ENCODE assay signal across 23 mouse cellular contexts in genomic region chr11:4069664-4070063, GRCm38 (mm10). TPM values are rescaled to one million over a fixed set of nuclear protein-coding genes. Genes with fewer than 3 reads are reported as not detected.
DNase-seq lines count a peak whose midpoint lies in the region; ATAC-seq lines count a peak whose summit lies in the region.
"Had no signal": no experiment of that assay in that cellular context is flagged by ENCODE, and none has a peak within 500 bp of the region (broad histone marks: within the 10 kb centered on the region; RNA-seq: fewer than 3 reads in every experiment).

No protein-coding gene starts in this region.

- no peak for DNase-seq in forebrain, embryonic 10.5 days (ENCODE audit: extremely low spot score, low spot score)
- peak; percentile 52 for DNase-seq in layer of hippocampus, adult 9-11 months
- DNase-seq in layer of hippocampus, adult 8-10 months (ENCODE audit: low spot score in 2 of 2) = no peak
- DNase-seq in right cerebral cortex, postnatal 4 days = peak; percentile 23
- DNase-seq in right cerebral cortex, postnatal 25 days = no peak
- no peak for DNase-seq in cerebellum, postnatal 25 days
- no peak for DNase-seq in heart, embryonic 10.5 days (ENCODE audit: low spot score)
- DNase-seq: cerebellum, adult 11-12 months; gastrocnemius, postnatal 10 days; lung, postnatal 36 days; right cerebral cortex, postnatal 14 days; thymus, postnatal 4 days had no signal

- no peaks in the 10 kb centered on the region for H3K36me3 ChIP-seq in forebrain, embryonic 15.5 days
- no peaks in the 10 kb centered on the region for H3K36me3 ChIP-seq in forebrain, embryonic 10.5 days (replicated peaks)
- no peaks in the 10 kb centered on the region for H3K36me3 ChIP-seq in heart, embryonic 10.5 days
- H3K36me3 ChIP-seq: embryonic facial prominence, embryonic 12.5 days; limb, embryonic 13.5 days; liver, embryonic 15.5 days; neural tube, embryonic 13.5 days had no signal

- ATAC-seq in forebrain, embryonic 15.5 days (replicated peaks) = peak; percentile 73; the same call in 1 of the 2 replicates
- ATAC-seq: intestine, embryonic 16.5 days; Patski had no signal

- H3K4me2 ChIP-seq in forebrain, embryonic 15.5 days (replicated peaks) = no peak overlapping the region
- H3K4me2 ChIP-seq: embryonic facial prominence, embryonic 12.5 days; limb, embryonic 13.5 days; liver, embryonic 15.5 days; neural tube, embryonic 13.5 days had no signal

- H3K4me3 ChIP-seq in forebrain, embryonic 15.5 days = no peak overlapping the region
- H3K4me3 ChIP-seq in forebrain, embryonic 10.5 days = no peak overlapping the region
- H3K4me3 ChIP-seq in heart, embryonic 10.5 days = no peak overlapping the region
- H3K4me3 ChIP-seq: embryonic facial prominence, embryonic 12.5 days; limb, embryonic 13.5 days; liver, embryonic 15.5 days; neural tube, embryonic 13.5 days had no signal

- no peak overlapping the region for H3K27ac ChIP-seq in forebrain, embryonic 15.5 days (replicated peaks)
- H3K27ac ChIP-seq in forebrain, embryonic 10.5 days = no peak overlapping the region
- no peak overlapping the region for H3K27ac ChIP-seq in heart, embryonic 10.5 days
- H3K27ac ChIP-seq: embryonic facial prominence, embryonic 12.5 days; kidney, postnatal 0 days; limb, embryonic 13.5 days; liver, embryonic 15.5 days; neural tube, embryonic 13.5 days had no signal

- no peak overlapping the region for H3K9ac ChIP-seq in forebrain, embryonic 15.5 days (replicated peaks)
- H3K9ac ChIP-seq: embryonic facial prominence, embryonic 12.5 days; limb, embryonic 13.5 days; liver, embryonic 15.5 days; neural tube, embryonic 13.5 days had no signal

- no peaks in the 10 kb centered on the region for H3K9me3 ChIP-seq in forebrain, embryonic 15.5 days
- H3K9me3 ChIP-seq in forebrain, embryonic 10.5 days = no peaks in the 10 kb centered on the region
- H3K9me3 ChIP-seq in heart, embryonic 10.5 days = no peaks in the 10 kb centered on the region
- H3K9me3 ChIP-seq: embryonic facial prominence, embryonic 12.5 days; limb, embryonic 13.5 days; liver, embryonic 15.5 days; neural tube, embryonic 13.5 days had no signal

- no peaks in the 10 kb centered on the region for H3K4me1 ChIP-seq in forebrain, embryonic 15.5 days
- no peaks in the 10 kb centered on the region for H3K4me1 ChIP-seq in forebrain, embryonic 10.5 days
- no peaks in the 10 kb centered on the region for H3K4me1 ChIP-seq in heart, embryonic 10.5 days
- H3K4me1 ChIP-seq: embryonic facial prominence, embryonic 12.5 days; limb, embryonic 13.5 days; liver, embryonic 15.5 days; neural tube, embryonic 13.5 days had no signal

- 44% methylated on average over 1 of the region's 1 CpGs for whole genome bisulfite sequencing in forebrain, embryonic 15.5 days
- 86% methylated on average over 1 of the region's 1 CpGs for WGBS in forebrain, embryonic 10.5 days
- WGBS in heart, embryonic 10.5 days = 65% methylated on average over 1 of the region's 1 CpGs

- H3K27me3 ChIP-seq in forebrain, embryonic 15.5 days = no peaks in the 10 kb centered on the region
- H3K27me3 ChIP-seq in forebrain, embryonic 10.5 days (ENCODE audit: poor library complexity, severe bottlenecking) = no peaks in the 10 kb centered on the region
- H3K27me3 ChIP-seq in heart, embryonic 10.5 days (ENCODE audit: insufficient read depth, poor library complexity, severe bottlenecking) = 0 out of 2 replicates have a peak, but pooled peaks cover 5% of the 10 kb centered on the region
- H3K27me3 ChIP-seq: embryonic facial prominence, embryonic 12.5 days; liver, embryonic 15.5 days; neural tube, embryonic 13.5 days had no signal

RNA-seq across cellular contexts. Expression of gene Sec14l3, which starts 5.0 kb away (rescaled TPM):
- polyA plus RNA-seq in forebrain, embryonic 15.5 days (2015; fragmentation: Nextera tagmentation; extraction: Ambion mirVana) = 0.75 and 0.91 TPM in 2 replicates
- not detected in 2 replicates for polyA plus RNA-seq in forebrain, embryonic 10.5 days (2016; fragmentation: Nextera tagmentation; extraction: Ambion mirVana)
- total RNA-seq in layer of hippocampus, adult 8-10 months (2022) = 1 to 10 TPM; 1.4 to 2.9 (median 1.9) TPM
- polyA plus RNA-seq in heart, embryonic 10.5 days (2016; fragmentation: Nextera tagmentation; extraction: Ambion mirVana) = not detected in 2 replicates
- total RNA-seq: common myeloid progenitor, adult 5-6 weeks; gastrocnemius, postnatal 10 days; heart, postnatal 25 days had no signal
- polyA plus RNA-seq: embryonic facial prominence, embryonic 12.5 days; intestine, embryonic 16.5 days; kidney, postnatal 0 days; limb, embryonic 13.5 days; liver, embryonic 15.5 days; Patski had no signal

RNA-seq across cellular contexts. Expression of gene Mtfp1, which starts 25.6 kb away (rescaled TPM):
- polyA plus RNA-seq in forebrain, embryonic 15.5 days (2015; fragmentation: Nextera tagmentation; extraction: Ambion mirVana) = 7.3 and 7.7 TPM in 2 replicates
- polyA plus RNA-seq in forebrain, embryonic 10.5 days (2016; fragmentation: Nextera tagmentation; extraction: Ambion mirVana) = 13.7 and 14.4 TPM in 2 replicates
- total RNA-seq in layer of hippocampus, adult 8-10 months (2022) = 100 to 1,000 TPM in 2 of 4 experiments, 10 to 100 TPM in 2; 93.7 to 108 (median 102) TPM
- polyA plus RNA-seq in heart, embryonic 10.5 days (2016; fragmentation: Nextera tagmentation; extraction: Ambion mirVana) = 25.7 and 26.0 TPM in 2 replicates

RNA-seq across cellular contexts. Expression of gene Sec14l4, which starts 38.4 kb away (rescaled TPM):
- polyA plus RNA-seq in forebrain, embryonic 15.5 days (2015; fragmentation: Nextera tagmentation; extraction: Ambion mirVana) = not detected in 2 replicates
- not detected in 2 replicates for polyA plus RNA-seq in forebrain, embryonic 10.5 days (2016; fragmentation: Nextera tagmentation; extraction: Ambion mirVana)
- under 1 TPM; 0.25 to 0.76 (median 0.52) TPM for total RNA-seq in layer of hippocampus, adult 8-10 months (2022)
- 0.07 and 0.50 TPM in 2 replicates for polyA plus RNA-seq in heart, embryonic 10.5 days (2016; fragmentation: Nextera tagmentation; extraction: Ambion mirVana)
- total RNA-seq: common myeloid progenitor, adult 5-6 weeks; left cerebral cortex, adult 18-20 months had no signal
- polyA plus RNA-seq: embryonic facial prominence, embryonic 12.5 days; kidney, postnatal 0 days; neural tube, embryonic 13.5 days; Patski had no signal

RNA-seq across cellular contexts. Expression of gene Sec14l2, which starts 53.6 kb away (rescaled TPM):
- 1.5 and 2.4 TPM in 2 replicates for polyA plus RNA-seq in forebrain, embryonic 15.5 days (2015; fragmentation: Nextera tagmentation; extraction: Ambion mirVana)
- polyA plus RNA-seq in forebrain, embryonic 10.5 days (2016; fragmentation: Nextera tagmentation; extraction: Ambion mirVana) = 3.0 and 3.5 TPM in 2 replicates
- 10 to 100 TPM; 52.3 to 62.7 (median 57.1) TPM for total RNA-seq in layer of hippocampus, adult 8-10 months (2022)
- polyA plus RNA-seq in heart, embryonic 10.5 days (2016; fragmentation: Nextera tagmentation; extraction: Ambion mirVana) = 0.94 and 2.1 TPM in 2 replicates

Comparison
In these comparisons a context has a peak if more than half of its experiments do, and no peak if none do; other contexts are left out.
1. DNase-seq: peak in layer of hippocampus, adult 9-11 months (single experiment) and right cerebral cortex, postnatal 4 days (single experiment); none in forebrain, embryonic 10.5 days (single experiment), layer of hippocampus, adult 8-10 months (0 of 2), right cerebral cortex, postnatal 25 days (single experiment), cerebellum, postnatal 25 days (0 of 2) and heart, embryonic 10.5 days (single experiment).